Mouse (Mus musculus) lung, postnatal 0 days (tissue): ENCODE measurements around the gene Sco1.

Experiments
- CTCF ChIP-seq: IDR thresholded peaks from 2 replicates; pipeline ENCODE4 v1.5.1; 2016; ENCODE audit warnings: antibody characterized with exemption, mild to moderate bottlenecking
- EP300 ChIP-seq: IDR thresholded peaks from 2 replicates; pipeline ENCODE4 v1.6.1; 2016; ENCODE audit warnings: antibody characterized with exemption, mild to moderate bottlenecking, control low read depth

DNA sequence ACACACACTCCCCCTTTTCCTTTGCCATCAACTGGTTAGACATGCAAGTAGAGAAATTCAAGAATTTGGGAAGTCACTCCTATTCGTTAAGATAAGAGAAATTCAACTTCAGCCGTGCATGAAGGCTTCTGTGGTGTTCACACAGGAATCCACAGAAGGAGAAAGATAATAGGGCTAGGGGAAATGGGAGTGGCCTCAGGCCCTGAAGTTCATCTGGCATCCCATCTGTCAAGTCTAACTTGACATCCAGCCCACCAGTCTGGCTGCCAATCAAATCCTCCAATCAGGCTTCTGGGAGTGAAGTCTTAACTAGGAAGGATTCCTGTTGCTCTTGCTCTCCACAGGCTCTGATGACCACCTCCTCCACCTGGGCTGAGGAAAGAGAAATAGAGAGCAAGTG, 49.6 kb upstream of the Sco1 start:
- TF ChIP-seq CTCF: no peak
- no peak for TF ChIP-seq EP300
